10 mouse cellular contexts compared by ENCODE assay signal in the genomic region with DNA sequence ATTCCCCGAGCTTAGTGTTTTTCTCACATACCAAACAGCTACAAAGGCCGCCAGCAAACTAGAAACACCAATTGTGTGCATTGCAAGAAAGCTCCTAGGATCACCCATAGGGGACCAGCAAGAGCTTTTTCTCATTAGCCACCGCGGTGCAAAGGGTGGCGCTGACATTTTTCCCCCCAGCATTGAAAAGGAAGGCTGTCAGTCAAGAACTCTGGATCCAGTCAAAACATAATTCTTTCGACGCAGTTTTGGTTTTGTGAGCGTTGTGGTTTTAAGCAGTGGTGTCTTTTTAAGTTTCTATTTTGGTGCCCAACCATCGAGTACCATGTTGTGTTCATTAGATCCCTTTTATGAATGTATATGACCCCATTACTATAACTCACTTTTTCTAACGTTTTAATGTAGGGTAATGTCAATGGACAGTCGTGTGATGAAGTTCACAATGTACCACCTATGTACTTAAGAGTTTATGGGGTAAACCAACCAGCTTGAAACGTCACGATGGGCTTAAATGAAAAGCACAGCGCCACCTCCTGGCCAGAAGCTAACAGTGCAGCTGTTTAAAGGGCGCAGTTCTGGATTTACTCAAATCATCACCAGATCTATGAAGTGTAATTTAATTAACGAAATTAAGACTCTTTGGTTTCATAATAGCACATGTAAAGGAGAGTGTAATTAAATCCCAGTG. TPM values are rescaled to one million over a fixed set of nuclear protein-coding genes. Genes with fewer than 3 reads are reported as not detected.
DNase-seq lines count a peak whose midpoint lies in the region; ATAC-seq and TF ChIP-seq lines count a peak whose summit lies in the region.
"Had no signal": no experiment of that assay in that cellular context is flagged by ENCODE, and none has a peak within 500 bp of the region (broad histone marks: within the 10 kb centered on the region; RNA-seq: fewer than 3 reads in every experiment).

No protein-coding gene starts in this region.

- no peaks in the 10 kb centered on the region for H3K27me3 ChIP-seq in hindbrain, embryonic 14.5 days (ENCODE audit: control insufficient read depth, insufficient read depth, low read length)
- H3K27me3 ChIP-seq in hindbrain, embryonic 12.5 days = no peaks in the 10 kb centered on the region
- H3K27me3 ChIP-seq in MEL (ENCODE audit: control insufficient read depth in 1 of 2, insufficient read depth in 2 of 2, low read length in 2 of 2) = peaks cover 0 to 3% of the 10 kb centered on the region in 2 experiments; a peak in 1 of 4 replicates
- H3K27me3 ChIP-seq: liver, embryonic 13.5 days had no signal

- H3K4me1 ChIP-seq in hindbrain, embryonic 14.5 days (replicated peaks; ENCODE audit: control insufficient read depth, insufficient read depth, low read length) = no peaks in the 10 kb centered on the region
- H3K4me1 ChIP-seq in hindbrain, embryonic 12.5 days = 0 out of 2 replicates have a peak, but pooled peaks cover 4% of the 10 kb centered on the region
- peaks cover 3 to 12% of the 10 kb centered on the region in 2 experiments; a peak in 3 of 4 replicates for H3K4me1 ChIP-seq in MEL (ENCODE audit: control insufficient read depth in 1 of 2, insufficient read depth in 2 of 2, low read length in 2 of 2)

- no peak for ATAC-seq in hindbrain, embryonic 14.5 days (ENCODE audit: low FRiP score)
- ATAC-seq in hindbrain, embryonic 12.5 days (ENCODE audit: low FRiP score) = no peak
- 0 out of 2 replicates have a peak, but pooled peaks have one; percentile 31 for ATAC-seq in granulocyte monocyte progenitor cell, adult 5-6 weeks (replicated peaks; ENCODE audit: poor library complexity, severe bottlenecking)

- H3K27ac ChIP-seq in hindbrain, embryonic 14.5 days = no peak overlapping the region
- no peak overlapping the region for H3K27ac ChIP-seq in hindbrain, embryonic 12.5 days
- no peak overlapping the region; the same call in 1 of the 2 replicates for H3K27ac ChIP-seq in MEL (ENCODE audit: control insufficient read depth, low read depth, low read length)
- H3K27ac ChIP-seq: liver, embryonic 13.5 days had no signal

- peak; percentile 63 for DNase-seq in hindbrain, embryonic 14.5 days (ENCODE audit: low spot score)
- DNase-seq in 416B (ENCODE audit: low read depth) = peak; percentile 86
- DNase-seq in MEL (ENCODE audit: low read depth, low spot score) = peak; percentile 94
- DNase-seq in right cerebral cortex, postnatal 25 days = no peak
- no peak for DNase-seq in heart, adult 9 months (ENCODE audit: low spot score in 2 of 2)
- DNase-seq in heart, postnatal 14 days = no peak
- DNase-seq: heart, adult 18-20 months; liver, embryonic 13.5 days had no signal

- no peak for TF ChIP-seq POLR2A in MEL (IDR thresholded peaks at IDR 0.05; ENCODE audit: control insufficient read depth in 1 of 2, insufficient read depth in 1 of 2, low read depth in 1 of 2, low read length in 2 of 2, poor library complexity in 1 of 2)

- TF ChIP-seq EP300 in MEL (IDR thresholded peaks at IDR 0.05; ENCODE audit: low read depth in 1 of 2, low read length in 2 of 2) = no peak

- no peak overlapping the region for H3K9ac ChIP-seq in hindbrain, embryonic 14.5 days
- no peak overlapping the region for H3K9ac ChIP-seq in hindbrain, embryonic 12.5 days
- no peak overlapping the region for H3K9ac ChIP-seq in MEL (ENCODE audit: control insufficient read depth, low read depth, low read length, poor library complexity, severe bottlenecking)
- H3K9ac ChIP-seq: liver, embryonic 13.5 days had no signal

- WGBS in hindbrain, embryonic 14.5 days = 65% methylated on average over 16 of the region's 16 CpGs
- 63% methylated on average over 16 of the region's 16 CpGs for WGBS in hindbrain, embryonic 12.5 days

- H3K4me3 ChIP-seq in hindbrain, embryonic 14.5 days (replicated peaks; ENCODE audit: low read length) = no peak overlapping the region
- no peak overlapping the region for H3K4me3 ChIP-seq in hindbrain, embryonic 12.5 days
- peak overlapping the region; percentile 73 to 87 for H3K4me3 ChIP-seq in MEL (ENCODE audit: control insufficient read depth in 1 of 2, insufficient read depth in 1 of 2, low read depth in 2 of 2, low read length in 2 of 2)
- H3K4me3 ChIP-seq: liver, embryonic 13.5 days had no signal

- TF ChIP-seq RAD21 in MEL (IDR thresholded peaks at IDR 0.05; ENCODE audit: low read depth, low read length) = peak; percentile 41

- H3K79me2 ChIP-seq in MEL (ENCODE audit: control insufficient read depth, insufficient read depth, low read length, poor library complexity) = no peaks in the 10 kb centered on the region; the same call in 1 of the 2 replicates

- H3K4me2 ChIP-seq in hindbrain, embryonic 14.5 days (replicated peaks) = no peak overlapping the region
- no peak overlapping the region for H3K4me2 ChIP-seq in hindbrain, embryonic 12.5 days (replicated peaks)

- TF ChIP-seq CTCF in MEL (IDR thresholded peaks at IDR 0.05 in 2 of 3, conservative IDR thresholded peaks at IDR 0.05 in 1 of 3; ENCODE audit: control insufficient read depth in 1 of 3, insufficient read depth in 1 of 3, low read depth in 2 of 3, low read length in 3 of 3, poor library complexity in 1 of 3, severe bottlenecking in 1 of 3) = peak; percentile 93 to 99 (median 98)

- intact Hi-C loops in heart, postnatal 14 days (cut with DNase I) = loop anchor here (2.0 to 5.0 kb wide), 4 partner anchors 63 to 428 kb away; no protein-coding TSS in a partner anchor

- H3K9me3 ChIP-seq in hindbrain, embryonic 14.5 days (ENCODE audit: control insufficient read depth, low read length) = no peaks in the 10 kb centered on the region
- no peaks in the 10 kb centered on the region for H3K9me3 ChIP-seq in hindbrain, embryonic 12.5 days (replicated peaks)
- H3K9me3 ChIP-seq in MEL (replicated peaks; ENCODE audit: insufficient read depth, low read length) = no peaks in the 10 kb centered on the region
- H3K9me3 ChIP-seq: liver, embryonic 13.5 days had no signal

- H3K36me3 ChIP-seq in hindbrain, embryonic 14.5 days (replicated peaks; ENCODE audit: control insufficient read depth, insufficient read depth) = no peaks in the 10 kb centered on the region
- H3K36me3 ChIP-seq in hindbrain, embryonic 12.5 days = no peaks in the 10 kb centered on the region
- H3K36me3 ChIP-seq in MEL (ENCODE audit: control insufficient read depth in 1 of 2, insufficient read depth in 2 of 2, low read length in 2 of 2) = peaks cover 0 to 11% of the 10 kb centered on the region in 2 experiments; a peak in 2 of 4 replicates
- H3K36me3 ChIP-seq: liver, embryonic 13.5 days had no signal

TF ChIP-seq in MEL, 35 proteins besides CTCF, POLR2A, EP300 and RAD21:
- TF ChIP-seq USF2 (IDR thresholded peaks at IDR 0.05; ENCODE audit: borderline replicate concordance in 1 of 2, insufficient read depth in 1 of 2, low read depth in 1 of 2, low read length in 2 of 2) = no peak
- no peak for TF ChIP-seq USF1 (IDR thresholded peaks at IDR 0.05; ENCODE audit: low read depth, low read length)
- TF ChIP-seq BHLHE40 (IDR thresholded peaks at IDR 0.05; ENCODE audit: borderline replicate concordance, low read depth, low read length) = no peak
- TF ChIP-seq TBP (IDR thresholded peaks at IDR 0.05; ENCODE audit: low read depth, low read length) = peak; percentile 10; the same call in 1 of the 2 replicates
- TF ChIP-seq MYC (IDR thresholded peaks at IDR 0.05; ENCODE audit: low read depth, low read length) = 0 out of 2 replicates have a peak, but pooled peaks have one; percentile 45
- no peak for TF ChIP-seq POLR2AphosphoS2 (IDR thresholded peaks at IDR 0.05; ENCODE audit: low read length)
- TF ChIP-seq ZC3H11A (IDR thresholded peaks at IDR 0.05; ENCODE audit: low read depth, low read length) = 0 out of 2 replicates have a peak, but pooled peaks have one; percentile 1
- peak; percentile 18; the same call in 1 of the 2 replicates for TF ChIP-seq SIN3A (IDR thresholded peaks at IDR 0.05; ENCODE audit: low read length)
- TF ChIP-seq GATA1 (IDR thresholded peaks at IDR 0.05; ENCODE audit: low read depth, low read length) = 0 out of 2 replicates have a peak, but pooled peaks have one; percentile 1
- TF ChIP-seq SMC3 (IDR thresholded peaks at IDR 0.05; ENCODE audit: low read depth, low read length) = peak; percentile 69
- TF ChIP-seq CHD1 (IDR thresholded peaks at IDR 0.05; ENCODE audit: low read depth, low read length) = no peak
- TF ChIP-seq NRF1 (IDR thresholded peaks at IDR 0.05; ENCODE audit: insufficient read depth, low read depth, low read length, poor library complexity, severe bottlenecking) = no peak

RNA-seq across cellular contexts. Expression of a gene that starts 40.5 kb away (rescaled TPM):
- polyA plus RNA-seq in hindbrain, embryonic 14.5 days (2014; fragmentation: Nextera tagmentation; extraction: Ambion mirVana) = 42.1 and 45.6 TPM in 2 replicates
- polyA plus RNA-seq in hindbrain, embryonic 12.5 days (2016; fragmentation: Nextera tagmentation; extraction: Ambion mirVana) = 36.8 and 40.9 TPM in 2 replicates
- total RNA-seq in MEL (2012; rRNA removed) = 84.4 and 85.7 TPM in 2 replicates
- polyA plus RNA-seq in MEL (2012; ENCODE audit: insufficient read depth in 1 of 2, insufficient read length in 2 of 2, low read depth in 1 of 2, low replicate concordance in 2 of 2, missing spikeins in 1 of 2) = 10 to 100 TPM; 85.7 to 98.4 TPM
- 25.7 and 31.1 TPM in 2 replicates for total RNA-seq in granulocyte monocyte progenitor cell, adult 5-6 weeks (2014; fragmentation: Nextera tagmentation)
- total RNA-seq in granulocyte monocyte progenitor cell, adult 5-6 weeks (2017) = 33.2 and 46.7 TPM in 2 replicates
- 10 to 100 TPM; 11.5 to 12.4 TPM for total RNA-seq in heart, postnatal 14 days (2021)

Comparison
In these comparisons a context has a peak if more than half of its experiments do, and no peak if none do; other contexts are left out.
1. DNase-seq: peak in hindbrain, embryonic 14.5 days (single experiment), 416B (single experiment) and MEL (single experiment); none in right cerebral cortex, postnatal 25 days (single experiment), heart, adult 9 months (0 of 2) and heart, postnatal 14 days (0 of 2).
2. H3K4me3 ChIP-seq: peak in MEL (2 of 2); none in hindbrain, embryonic 14.5 days (single experiment) and hindbrain, embryonic 12.5 days (single experiment).